Comparison of ENCODE assay signal across 8 mouse cellular contexts in genomic region chr3:96629729-96630600, GRCm38 (mm10). TPM values are rescaled to one million over a fixed set of nuclear protein-coding genes. Genes with fewer than 3 reads are reported as not detected.
DNase-seq lines count a peak whose midpoint lies in the region; ATAC-seq lines count a peak whose summit lies in the region.

Gene Rbm8a (plus strand): TSS chr3:96629933.

- peak; percentile 95 for ATAC-seq in hindbrain, embryonic 14.5 days (ENCODE audit: low FRiP score)

- peak within 1 kb of the TSS; percentile 69 for H3K27ac ChIP-seq in hindbrain, embryonic 14.5 days

- peak within 1 kb of the TSS; percentile 87 for H3K4me2 ChIP-seq in hindbrain, embryonic 14.5 days (replicated peaks)

- H3K27me3 ChIP-seq in hindbrain, embryonic 14.5 days (ENCODE audit: control insufficient read depth, insufficient read depth, low read length) = no peaks in the 10 kb centered on the region

- peak; percentile 100 for DNase-seq in R1 (ENCODE audit: low read depth, low spot score)
- peak; percentile 97 for DNase-seq in cerebellum, postnatal 25 days
- peak; percentile 96 to 97 for DNase-seq in frontal cortex, postnatal 25 days (ENCODE audit: low spot score in 2 of 2)
- DNase-seq in hindbrain, embryonic 14.5 days (ENCODE audit: low spot score) = peak; percentile 100
- DNase-seq in layer of hippocampus, postnatal 36 days = peak; percentile 96
- DNase-seq in lung, postnatal 36 days = peak; percentile 99
- DNase-seq in retina, postnatal 1 day = peak; percentile 100
- peak; percentile 94 to 95 for DNase-seq in urinary bladder, adult 18-20 months (ENCODE audit: low spot score in 2 of 2)

- H3K4me1 ChIP-seq in hindbrain, embryonic 14.5 days (replicated peaks; ENCODE audit: control insufficient read depth, insufficient read depth, low read length) = peaks cover 15% of the 10 kb centered on the region

- 1% methylated on average over 48 of the region's 48 CpGs for WGBS in hindbrain, embryonic 14.5 days

- H3K9me3 ChIP-seq in hindbrain, embryonic 14.5 days (ENCODE audit: control insufficient read depth, low read length) = no peaks in the 10 kb centered on the region

- H3K4me3 ChIP-seq in hindbrain, embryonic 14.5 days (replicated peaks; ENCODE audit: low read length) = peak within 1 kb of the TSS; percentile 56

- peaks cover 52% of the 10 kb centered on the region for H3K36me3 ChIP-seq in hindbrain, embryonic 14.5 days (replicated peaks; ENCODE audit: control insufficient read depth, insufficient read depth)

- peak within 1 kb of the TSS; percentile 73 for H3K9ac ChIP-seq in hindbrain, embryonic 14.5 days

RNA-seq across cellular contexts. Expression of gene Rbm8a, which starts in this region (rescaled TPM):
- polyA plus RNA-seq in hindbrain, embryonic 14.5 days (2014; fragmentation: Nextera tagmentation; extraction: Ambion mirVana) = 101 and 104 TPM in 2 replicates
- 10 to 100 TPM; 50.8 to 58.4 TPM for total RNA-seq in layer of hippocampus, postnatal 36 days (2021)

Comparison
In these comparisons a context has a peak if more than half of its experiments do, and no peak if none do; other contexts are left out.
1. Peak in every context shown above with its lines: DNase-seq, ATAC-seq, H3K4me3 ChIP-seq and H3K27ac ChIP-seq.